Mouse (Mus musculus): ENCODE measurements around the gene Zscan22.

Zscan22 gene

GRCm38 (mm10) chr7:12949872-12950229 lies 52.2 kb downstream of the Zscan22 start:
- Histone ChIP-seq H3K36me3 (ENCODE audit: control insufficient read depth, insufficient read depth, low read length, poor library complexity, severe bottlenecking) (no peaks in the 10 kb centered on the region), H3K27me3 (ENCODE audit: control insufficient read depth, insufficient read depth, low read length, poor library complexity, severe bottlenecking) (no peaks in the 10 kb centered on the region)
- no peak for DNase-seq (ENCODE audit: low read depth, low spot score)

- no peaks in the 10 kb centered on the region for H3K36me3 ChIP-seq (ENCODE audit: control insufficient read depth, insufficient read depth, low read length, poor library complexity, severe bottlenecking)
- peak; percentile 22 for DNase-seq (ENCODE audit: low read depth, low spot score)
- H3K27me3 ChIP-seq (ENCODE audit: control insufficient read depth, insufficient read depth, low read length, poor library complexity, severe bottlenecking) = no peaks in the 10 kb centered on the region
Measured at GRCm38 (mm10) chr7:12954896-12955295, 57.3 kb downstream of the Zscan22 start.

- DNase-seq (ENCODE audit: low read depth, low spot score) = no peak
Measured at GRCm38 (mm10) chr7:12957511-12957910, 59.9 kb downstream of the Zscan22 start.

More at GRCm38 (mm10) chr7:12957511-12957910, 59.9 kb downstream of the Zscan22 start:
- no peaks in the 10 kb centered on the region for H3K27me3 ChIP-seq (ENCODE audit: control insufficient read depth, insufficient read depth, low read length, poor library complexity, severe bottlenecking)
- H3K36me3 ChIP-seq (ENCODE audit: control insufficient read depth, insufficient read depth, low read length, poor library complexity, severe bottlenecking) = no peaks in the 10 kb centered on the region

Measured in splenic B cell, adult 2 months (primary cell).